Mouse (Mus musculus) liver, embryonic 11.5 days (tissue): ENCODE measurements at regions not wholly inside any gene's neighbourhood (a gene's known extent, or its start where the extent isn't known, plus 50 kb on each side); places are given as distances from the start of the nearest gene placed in this dataset.

Source experiments
- ATAC-seq: fragments of 200-750 bp; cut with Nextera tagmentation; replicated peaks from 2 replicates; pipeline ENCODE4 v1.8.0; 2017; ENCODE audit warnings: moderate number of reproducible peaks, mild to moderate bottlenecking, moderate TSS enrichment, moderate library complexity; ENCODE audit not compliant: low FRiP score
- DNase-seq: peaks from one replicate; pipeline ENCODE4 v3.0.0-alpha.2; 2017; ENCODE audit warnings: low spot score
- H3K27ac ChIP-seq: fragments of 300-500 bp; sonication (generic); 2 replicates; pipeline ENCODE4 v1.5.1; 2014; ENCODE audit warnings: mild to moderate bottlenecking, low read depth, low read length, control low read depth
- H3K27me3 ChIP-seq: fragments of 300-500 bp; sonication (generic); replicated peaks from 2 replicates; pipeline ENCODE4 v1.6.1; 2014; ENCODE audit warnings: low read length, mixed read lengths; ENCODE audit not compliant: control insufficient read depth, insufficient read depth
- H3K36me3 ChIP-seq: fragments of 300-500 bp; sonication (generic); 2 replicates; pipeline ENCODE4 v1.6.1; 2014; ENCODE audit warnings: mild to moderate bottlenecking, low read length, moderate library complexity, mixed read lengths; ENCODE audit not compliant: control insufficient read depth, insufficient read depth
- H3K4me1 ChIP-seq: fragments of 300-500 bp; sonication (generic); replicated peaks from 2 replicates; pipeline ENCODE4 v1.6.1; 2014; ENCODE audit warnings: low read length, mixed read lengths; ENCODE audit not compliant: control insufficient read depth, insufficient read depth
- H3K4me2 ChIP-seq: fragments of 300-500 bp; sonication (generic); 2 replicates; pipeline ENCODE4 v1.6.1; 2014; ENCODE audit warnings: mild to moderate bottlenecking, control low read depth, moderate library complexity
- H3K4me3 ChIP-seq: fragments of 300-500 bp; sonication (generic); 2 replicates; pipeline ENCODE4 v1.5.1; 2014; ENCODE audit warnings: low read depth, low read length, control low read depth
- H3K9ac ChIP-seq: fragments of 300-500 bp; sonication (generic); 2 replicates; pipeline ENCODE4 v1.6.1; 2014; ENCODE audit warnings: low read depth, low read length, control low read depth
- H3K9me3 ChIP-seq: fragments of 300-500 bp; sonication (generic); 2 replicates; pipeline ENCODE4 v1.6.1; 2016; ENCODE audit warnings: low read length, inconsistent platforms, mixed read lengths; ENCODE audit not compliant: control insufficient read depth
- WGBS: fragments of 180-500 bp; shearing (Covaris S2); extraction: QIAGEN DNeasy Blood & Tissue Kit; methylation state at CpG from one replicate; pipeline ENCODE4 v1.1.7; 2014; 5-methylcytosine and 5-hydroxymethylcytosine counted together

DNA sequence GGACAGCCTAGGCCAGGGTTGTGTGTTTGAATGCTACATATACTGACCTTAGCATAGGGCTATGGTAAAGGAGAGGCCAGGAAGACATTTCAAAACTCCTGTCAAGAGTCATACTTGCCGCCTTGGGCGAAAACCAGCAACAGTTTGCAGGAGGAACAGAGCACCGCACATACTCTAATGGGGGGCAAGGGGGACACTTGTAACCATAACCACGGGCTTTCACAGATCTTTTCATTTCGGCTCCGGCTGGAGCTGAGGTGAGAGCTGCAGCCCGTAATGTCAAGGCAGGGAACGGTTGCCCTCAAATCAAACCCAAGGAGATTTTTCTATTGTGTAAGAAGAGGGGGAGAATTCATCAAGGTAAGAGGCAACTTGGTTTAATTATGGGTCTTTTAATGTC lies 258.7 kb upstream of the Nt5e start:
- H3K9me3 ChIP-seq = no peaks in the 10 kb centered on the region
- H3K36me3 ChIP-seq = no peaks in the 10 kb centered on the region
- H3K27me3 ChIP-seq = no peaks in the 10 kb centered on the region
- H3K4me3 ChIP-seq = no peak overlapping the region
- WGBS = 92% methylated on average over 8 of the region's 8 CpGs
- no peak overlapping the region for H3K9ac ChIP-seq
- no peak overlapping the region for H3K4me2 ChIP-seq
- DNase-seq (no peak), ATAC-seq (no peak)
- H3K27ac ChIP-seq = no peak overlapping the region
- no peaks in the 10 kb centered on the region for H3K4me1 ChIP-seq

DNA sequence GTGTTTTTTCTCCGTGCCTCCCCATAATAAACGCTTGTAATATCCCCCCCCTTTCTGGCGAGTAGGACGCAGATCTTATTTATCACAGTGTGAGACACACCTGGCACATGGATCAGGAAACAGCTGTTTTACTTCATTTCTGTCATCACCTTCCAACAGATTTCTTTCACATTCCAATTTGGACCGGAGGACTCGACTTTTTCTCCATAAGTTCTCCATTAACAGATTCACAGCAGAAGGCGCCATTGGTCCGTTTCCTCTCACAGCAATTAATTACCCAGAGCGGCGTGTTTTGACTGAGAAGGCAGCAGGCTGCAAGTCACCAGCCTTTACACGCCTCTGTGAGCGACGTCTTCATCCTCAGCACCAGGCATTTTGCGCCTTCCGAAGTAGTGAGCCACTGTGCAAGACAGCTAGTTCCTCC lies 258.1 kb upstream of the Nt5e start:
- H3K27me3 ChIP-seq = no peaks in the 10 kb centered on the region
- 64% methylated on average over 15 of the region's 15 CpGs for WGBS
- H3K9me3 ChIP-seq = no peaks in the 10 kb centered on the region

DNA sequence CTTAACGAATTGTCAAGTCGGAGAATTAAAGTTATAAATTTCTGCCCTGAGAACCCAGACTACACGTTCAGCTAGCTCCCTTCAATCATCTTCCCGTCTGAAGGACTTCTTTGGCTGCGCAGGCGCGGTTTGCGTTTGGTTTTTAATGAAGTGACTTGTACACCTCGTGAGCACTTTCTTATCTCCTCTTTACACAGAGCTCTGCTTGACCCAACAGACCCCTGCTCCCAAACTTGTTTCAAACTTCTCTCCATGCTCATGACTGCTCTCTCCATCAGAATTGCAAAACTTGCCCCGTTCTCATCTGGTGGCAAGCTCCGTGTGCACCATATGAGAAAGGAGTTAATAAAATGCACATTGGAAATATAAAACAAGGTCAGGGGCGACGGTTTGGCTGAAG lies 257.2 kb upstream of the Nt5e start:
- no peak overlapping the region for H3K9ac ChIP-seq
- H3K4me2 ChIP-seq = no peak overlapping the region
- no peaks in the 10 kb centered on the region for H3K9me3 ChIP-seq
- H3K4me3 ChIP-seq = no peak overlapping the region
- no peaks in the 10 kb centered on the region for H3K36me3 ChIP-seq
- no peaks in the 10 kb centered on the region for H3K4me1 ChIP-seq
- H3K27ac ChIP-seq = no peak overlapping the region
- 75% methylated on average over 13 of the region's 13 CpGs for WGBS
- no peaks in the 10 kb centered on the region for H3K27me3 ChIP-seq
- no peak for ATAC-seq
- no peak for DNase-seq

More for the DNA sequence above, 258.1 kb upstream of the Nt5e start:
- Histone ChIP-seq H3K4me1 (no peaks in the 10 kb centered on the region), H3K27ac (no peak overlapping the region), H3K4me3 (no peak overlapping the region), H3K4me2 (no peak overlapping the region), H3K36me3 (no peaks in the 10 kb centered on the region), H3K9ac (no peak overlapping the region)
- DNase-seq (no peak), ATAC-seq (no peak)

DNA sequence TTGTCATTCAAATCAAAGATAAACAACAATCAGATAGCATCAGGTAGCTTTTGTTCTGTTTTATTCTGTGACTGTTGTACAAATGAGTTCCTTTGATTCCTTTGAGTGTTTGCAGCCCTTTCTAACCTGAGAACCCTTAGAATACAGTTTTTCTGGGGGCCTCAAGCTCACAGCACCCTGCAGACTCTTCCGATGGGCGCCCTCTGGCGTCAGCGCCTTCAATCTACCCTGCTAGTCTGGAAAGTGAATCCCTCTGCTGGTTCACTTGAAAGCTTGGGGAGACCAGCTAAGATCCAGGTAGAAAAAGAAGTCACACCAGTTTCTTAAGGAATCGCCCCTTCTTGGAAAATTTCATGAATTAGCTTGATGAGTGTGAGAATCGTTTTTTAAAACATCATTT lies 253.8 kb upstream of the Nt5e start:
- Histone ChIP-seq H3K36me3 (no peaks in the 10 kb centered on the region), H3K4me1 (no peaks in the 10 kb centered on the region), H3K9me3 (no peaks in the 10 kb centered on the region), H3K4me2 (no peak overlapping the region), H3K27me3 (no peaks in the 10 kb centered on the region), H3K27ac (no peak overlapping the region), H3K4me3 (no peak overlapping the region), H3K9ac (no peak overlapping the region)
- 15% methylated on average over 6 of the region's 6 CpGs for WGBS
- DNase-seq = no peak
- no peak for ATAC-seq

DNA sequence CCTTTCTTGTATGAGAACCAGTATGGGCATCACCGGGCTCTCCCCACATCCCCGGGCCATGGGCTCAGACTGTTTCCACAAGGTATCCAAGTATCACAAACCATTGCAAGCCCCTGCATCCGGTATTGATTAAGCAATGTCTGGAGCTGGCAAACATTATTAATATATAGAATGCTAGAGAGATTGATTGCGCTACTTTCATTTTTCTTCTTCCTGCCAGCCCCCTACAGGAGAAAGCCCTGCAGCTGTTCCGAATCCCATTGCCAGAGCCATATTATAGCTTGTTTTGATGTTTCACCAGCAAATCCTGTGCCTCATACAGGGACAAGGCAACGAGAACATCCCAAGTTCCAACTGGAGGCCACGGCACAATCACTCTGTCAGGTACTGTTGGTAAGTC lies 253.4 kb upstream of the Nt5e start:
- DNase-seq (no peak), ATAC-seq (no peak)
- Histone ChIP-seq H3K4me3 (no peak overlapping the region), H3K4me2 (no peak overlapping the region), H3K9me3 (no peaks in the 10 kb centered on the region), H3K27me3 (no peaks in the 10 kb centered on the region), H3K9ac (no peak overlapping the region), H3K4me1 (no peaks in the 10 kb centered on the region), H3K27ac (no peak overlapping the region), H3K36me3 (no peaks in the 10 kb centered on the region)
- 69% methylated on average over 7 of the region's 7 CpGs for WGBS

DNA sequence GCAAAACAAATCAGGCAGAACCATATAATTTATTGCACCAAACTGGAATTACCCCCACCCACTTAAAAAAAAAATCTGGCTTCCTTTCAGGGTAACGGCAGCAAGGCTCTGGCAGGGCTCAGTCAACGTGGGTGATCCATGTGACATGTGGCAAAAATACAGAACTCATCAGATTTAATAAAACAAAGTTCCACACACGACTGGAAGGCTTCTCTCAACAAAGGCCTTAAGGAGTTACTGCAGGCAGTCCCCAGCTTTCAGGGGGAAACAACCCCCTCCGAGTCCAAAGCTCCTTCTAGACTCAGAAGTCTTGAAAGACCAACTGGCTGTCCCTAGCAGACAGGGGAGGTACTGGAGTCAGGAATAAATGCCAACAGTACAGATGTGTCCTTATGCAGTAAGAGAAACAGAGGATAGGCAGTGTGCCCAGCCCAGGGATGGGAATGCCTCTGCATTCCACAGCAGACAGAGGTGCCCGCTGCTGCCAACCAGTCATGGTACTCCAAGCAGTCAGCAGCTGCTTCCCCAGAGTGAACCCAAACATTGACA lies 244.0 kb upstream of the Nt5e start:
- DNase-seq = no peak
- H3K36me3 ChIP-seq = no peaks in the 10 kb centered on the region
- H3K4me1 ChIP-seq = no peaks in the 10 kb centered on the region
- H3K27me3 ChIP-seq = no peaks in the 10 kb centered on the region
- WGBS = 61% methylated on average over 5 of the region's 5 CpGs
- ATAC-seq = no peak
- no peaks in the 10 kb centered on the region for H3K9me3 ChIP-seq
- H3K9ac ChIP-seq = no peak overlapping the region
- no peak overlapping the region for H3K27ac ChIP-seq
- no peak overlapping the region for H3K4me3 ChIP-seq
- no peak overlapping the region for H3K4me2 ChIP-seq

DNA sequence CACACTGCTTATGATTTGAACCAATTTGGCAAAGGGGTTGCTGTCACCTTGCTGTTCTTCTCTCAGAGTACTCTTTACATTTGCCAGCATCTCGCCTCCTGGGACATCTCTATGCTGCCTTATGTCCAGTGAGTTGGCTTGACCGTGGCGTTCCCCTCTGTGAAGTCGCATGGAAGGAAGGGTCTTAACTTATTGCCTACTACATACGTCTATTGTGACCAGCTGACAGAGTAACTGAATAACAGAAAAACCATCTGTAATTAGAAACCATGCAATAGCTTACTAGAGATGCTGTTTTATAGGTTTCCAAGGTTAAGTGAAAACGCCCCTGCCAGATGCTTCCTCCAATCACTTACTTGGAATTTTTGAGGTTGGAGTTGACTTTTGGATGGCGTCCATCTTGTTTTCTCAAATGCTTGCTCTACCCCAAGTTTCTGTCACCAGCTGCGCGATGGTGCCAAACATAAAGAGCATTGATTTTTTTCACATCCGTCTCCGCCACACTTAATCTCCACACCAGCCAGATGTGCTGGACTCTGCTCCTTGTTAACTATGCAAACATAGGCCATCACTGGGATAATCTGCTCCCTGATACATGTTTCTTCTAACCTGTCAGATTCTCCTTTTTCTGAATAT lies 241.7 kb upstream of the Nt5e start:
- 89% methylated on average over 11 of the region's 11 CpGs for WGBS
- no peak for ATAC-seq
- H3K4me3 ChIP-seq = no peak overlapping the region
- DNase-seq = no peak
- H3K4me1 ChIP-seq = no peaks in the 10 kb centered on the region
- H3K27me3 ChIP-seq = no peaks in the 10 kb centered on the region
- H3K4me2 ChIP-seq = no peak overlapping the region
- no peaks in the 10 kb centered on the region for H3K9me3 ChIP-seq
- H3K27ac ChIP-seq = no peak overlapping the region
- H3K9ac ChIP-seq = no peak overlapping the region
- H3K36me3 ChIP-seq = no peaks in the 10 kb centered on the region

DNA sequence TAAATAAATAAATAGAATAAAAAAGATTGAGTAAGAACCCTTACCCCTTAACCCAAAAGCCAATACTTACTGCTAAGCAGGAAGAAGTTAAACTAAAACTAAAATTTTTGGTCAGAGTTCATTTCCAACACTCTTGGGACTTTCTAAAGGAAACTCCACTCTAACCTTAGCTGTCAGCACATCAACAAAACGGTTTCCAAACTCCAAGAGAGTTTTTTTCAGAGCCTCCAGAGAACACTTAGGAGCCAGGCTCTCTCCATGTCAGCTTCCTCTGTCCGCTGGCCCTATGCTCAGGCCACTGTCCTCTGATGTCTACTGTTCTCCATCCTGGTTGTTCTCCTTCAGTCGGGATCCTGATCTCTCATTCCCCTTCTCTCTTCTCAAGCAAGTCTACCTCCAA lies 241.1 kb upstream of the Nt5e start:
- H3K36me3 ChIP-seq = no peaks in the 10 kb centered on the region
- no peak overlapping the region for H3K4me3 ChIP-seq
- no peak overlapping the region for H3K4me2 ChIP-seq
- no peaks in the 10 kb centered on the region for H3K4me1 ChIP-seq
- H3K27me3 ChIP-seq = no peaks in the 10 kb centered on the region
- no peaks in the 10 kb centered on the region for H3K9me3 ChIP-seq
- no peak overlapping the region for H3K9ac ChIP-seq
- no peak for ATAC-seq
- DNase-seq = no peak
- no peak overlapping the region for H3K27ac ChIP-seq
- 55% methylated on average over 3 of the region's 3 CpGs for WGBS

DNA sequence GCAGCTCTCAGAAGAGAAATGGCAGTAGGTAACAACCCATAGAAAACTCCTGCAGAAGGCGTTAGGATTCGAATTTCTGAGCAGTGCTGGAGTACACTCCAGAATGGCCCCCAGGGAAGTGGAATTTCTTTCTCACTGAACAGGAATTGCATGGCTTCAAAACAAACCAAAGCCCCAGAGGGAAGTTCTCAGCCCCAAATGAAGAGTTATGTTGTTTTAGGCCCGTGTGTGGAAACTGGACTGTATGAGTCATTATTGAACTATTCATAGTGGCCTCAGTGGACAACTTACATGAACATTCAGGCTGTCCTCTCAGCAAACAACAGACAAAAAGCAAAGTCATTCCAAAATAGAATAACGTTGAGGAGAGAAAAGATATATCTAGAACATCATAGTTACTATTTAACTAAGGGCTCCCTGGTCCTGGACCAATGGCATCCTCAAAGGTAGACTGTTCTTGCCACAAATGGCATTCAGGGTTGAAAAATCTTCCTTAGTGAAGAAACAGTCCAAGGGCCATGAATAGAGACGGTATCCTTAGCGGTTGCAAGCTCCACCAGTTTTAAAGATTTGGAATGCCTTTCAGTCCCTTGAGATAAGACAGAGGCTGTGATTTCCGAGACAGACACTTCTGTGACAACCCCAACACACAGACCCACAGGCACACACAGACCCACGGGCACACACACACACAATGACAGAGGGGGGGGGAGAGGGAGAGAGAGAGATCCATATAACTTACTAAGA lies 235.0 kb upstream of the Nt5e start:
- Histone ChIP-seq H3K4me1 (no peaks in the 10 kb centered on the region), H3K4me3 (no peak overlapping the region), H3K9ac (no peak overlapping the region), H3K27ac (no peak overlapping the region), H3K27me3 (no peaks in the 10 kb centered on the region), H3K4me2 (no peak overlapping the region), H3K36me3 (no peaks in the 10 kb centered on the region), H3K9me3 (no peaks in the 10 kb centered on the region)
- 52% methylated on average over 8 of the region's 8 CpGs for WGBS
- no peak for DNase-seq
- no peak for ATAC-seq
